Mouse (Mus musculus) MEL (cell line): ENCODE measurements around the gene Gm12355.

Experiments
- CTCF ChIP-seq, 3 experiments: IDR thresholded peaks in 2 of 3; conservative IDR thresholded peaks in 1 of 3; 2 replicates each; pipeline ENCODE4 v1.5.1; 2011 to 2012; ENCODE audit warnings: low read length in 3 of 3, low read depth in 2 of 3, mild to moderate bottlenecking in 2 of 3, improper control_type of control experiment in 1 of 3, inconsistent platforms in 1 of 3, mixed read lengths in 1 of 3, moderate library complexity in 1 of 3; ENCODE audit not compliant: control insufficient read depth in 1 of 3, insufficient read depth in 1 of 3, poor library complexity in 1 of 3, severe bottlenecking in 1 of 3
- ELF1 ChIP-seq: IDR thresholded peaks from 2 replicates; pipeline ENCODE4 v1.6.1; 2014; ENCODE audit warnings: low read depth, mild to moderate bottlenecking, inconsistent platforms, low read length, improper control_type of control experiment, moderate library complexity
- EP300 ChIP-seq, 2 experiments: IDR thresholded peaks; 2 replicates each; pipeline ENCODE4 v1.6.1; 2011; ENCODE audit warnings: improper control_type of control experiment in 2 of 2, low read length in 2 of 2, low read depth in 1 of 2, mild to moderate bottlenecking in 1 of 2
- JUND ChIP-seq: IDR thresholded peaks from 2 replicates; pipeline ENCODE4 v1.6.1; 2011; ENCODE audit warnings: low read depth, mild to moderate bottlenecking, improper control_type of control experiment, low read length
- KAT2A ChIP-seq: conservative IDR thresholded peaks from 2 replicates; pipeline ENCODE4 v1.6.1; 2012; ENCODE audit warnings: low read depth, low read length, improper control_type of control experiment, inconsistent platforms
- MYC ChIP-seq: IDR thresholded peaks from 2 replicates; pipeline ENCODE4 v1.6.1; 2011; ENCODE audit warnings: low read depth, mild to moderate bottlenecking, low read length, improper control_type of control experiment, moderate library complexity
- POLR2A ChIP-seq, 2 experiments: IDR thresholded peaks; 2 replicates each; pipeline ENCODE4 v1.6.1; 2011 to 2012; ENCODE audit warnings: low read length in 2 of 2, mild to moderate bottlenecking in 2 of 2, control low read depth in 1 of 2, improper control_type of control experiment in 1 of 2, low read depth in 1 of 2, moderate library complexity in 1 of 2; ENCODE audit not compliant: control insufficient read depth in 1 of 2, insufficient read depth in 1 of 2, poor library complexity in 1 of 2
- POLR2AphosphoS2 ChIP-seq: IDR thresholded peaks from 2 replicates; pipeline ENCODE4 v1.6.1; 2011; ENCODE audit warnings: low read length, improper control_type of control experiment
- SMC3 ChIP-seq: IDR thresholded peaks from 2 replicates; pipeline ENCODE4 v1.6.1; 2011; ENCODE audit warnings: low read depth, low read length, improper control_type of control experiment
- TAL1 ChIP-seq: IDR thresholded peaks from 2 replicates; pipeline ENCODE4 v1.6.1; 2012; ENCODE audit warnings: mild to moderate bottlenecking, inconsistent platforms, low read length, moderate library complexity, mixed read lengths
- TCF12 ChIP-seq: IDR thresholded peaks from 2 replicates; pipeline ENCODE4 v1.6.1; 2014; ENCODE audit warnings: low read depth, mild to moderate bottlenecking, inconsistent platforms, low read length, improper control_type of control experiment, moderate library complexity
- ZNF384 ChIP-seq: IDR thresholded peaks from 2 replicates; pipeline ENCODE4 v1.6.1; 2012; ENCODE audit warnings: low read depth, mild to moderate bottlenecking, inconsistent platforms, low read length, improper control_type of control experiment

GRCm38 (mm10) chr11:98645946-98646345 lies 20.5 kb upstream of the Gm12355 start:
- TF ChIP-seq POLR2A (IDR thresholded peaks at IDR 0.05; ENCODE audit: control insufficient read depth in 1 of 2, insufficient read depth in 1 of 2, low read depth in 1 of 2, low read length in 2 of 2, poor library complexity in 1 of 2) (no peak), CTCF (IDR thresholded peaks at IDR 0.05 in 2 of 3, conservative IDR thresholded peaks at IDR 0.05 in 1 of 3; ENCODE audit: control insufficient read depth in 1 of 3, insufficient read depth in 1 of 3, low read depth in 2 of 3, low read length in 3 of 3, poor library complexity in 1 of 3, severe bottlenecking in 1 of 3) (no peak), JUND (no peak), MYC (no peak), TAL1 (no peak), KAT2A (no peak), ZNF384 (no peak), EP300 (IDR thresholded peaks at IDR 0.05; ENCODE audit: low read depth in 1 of 2, low read length in 2 of 2) (no peak), SMC3 (no peak), TCF12 (no peak), ELF1 (no peak), POLR2AphosphoS2 (no peak)
